Mouse (Mus musculus): Measurements from ENCODE around the gene Trpc1.

Gene Trpc1

GRCm38 (mm10) chr9:95696581-95696980 is 53.6 kb downstream of the Trpc1 start:
- DNase-seq (ENCODE audit: low spot score in 2 of 2), result no peak

GRCm38 (mm10) chr9:95695023-95695422 is 55.2 kb downstream of the Trpc1 start:
- no peak for DNase-seq (ENCODE audit: low spot score in 2 of 2)

DNA sequence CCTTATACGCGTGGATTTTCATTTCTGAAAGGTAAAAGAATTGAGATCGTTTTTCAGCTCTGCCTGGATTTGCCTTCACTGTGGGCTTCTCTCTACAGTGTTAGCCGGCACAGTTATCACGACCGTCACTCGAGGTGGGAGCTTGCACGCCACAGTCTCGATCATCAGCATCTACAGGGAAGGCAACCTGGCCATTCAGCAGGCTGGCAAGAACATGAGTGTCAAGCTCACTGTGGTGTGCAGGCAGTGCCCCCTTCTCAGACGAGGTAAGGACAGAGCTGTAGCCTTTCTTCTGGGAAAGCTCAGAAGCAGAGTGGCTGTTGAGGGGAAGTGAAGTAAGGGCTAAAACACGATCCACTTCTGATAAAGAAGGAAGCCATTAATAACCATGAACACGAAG is 55.6 kb downstream of the Trpc1 start:
- no peak for DNase-seq (ENCODE audit: low spot score in 2 of 2)

- no peak for DNase-seq (ENCODE audit: low spot score in 2 of 2)
Measured at GRCm38 (mm10) chr9:95693528-95694100, 56.6 kb downstream of the Trpc1 start.

- DNase-seq (ENCODE audit: low spot score in 2 of 2), result no peak
Measured at GRCm38 (mm10) chr9:95692823-95693222, 57.4 kb downstream of the Trpc1 start.

DNA sequence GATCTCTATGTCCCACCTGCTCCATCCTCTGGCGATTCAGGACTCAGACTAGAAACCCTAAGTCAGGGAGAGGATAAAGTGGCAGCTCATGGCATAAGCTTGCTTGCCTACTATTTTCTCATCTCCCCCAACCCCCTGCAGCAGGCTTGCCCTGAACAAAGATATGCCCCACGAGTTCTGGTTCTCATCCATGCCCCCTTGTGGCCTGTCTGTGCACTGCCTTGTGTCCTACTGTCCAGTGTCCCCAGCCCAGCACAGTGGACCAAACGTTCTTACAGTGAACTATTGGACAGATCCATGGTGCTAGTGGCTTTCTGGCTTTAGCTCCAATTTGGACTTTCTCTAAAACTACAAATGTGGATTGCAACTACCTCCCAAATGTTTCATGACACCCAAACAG is 62.1 kb downstream of the Trpc1 start:
- DNase-seq (ENCODE audit: low spot score in 2 of 2), result no peak

GRCm38 (mm10) chr9:95685660-95686440 is 64.3 kb downstream of the Trpc1 start:
- no peak for DNase-seq (ENCODE audit: low spot score in 2 of 2)

- DNase-seq (ENCODE audit: low spot score in 2 of 2), result no peak
Measured at GRCm38 (mm10) chr9:95680691-95681090, 69.5 kb downstream of the Trpc1 start.

GRCm38 (mm10) chr9:95679966-95680365 is 70.2 kb downstream of the Trpc1 start:
- no peak for DNase-seq (ENCODE audit: low spot score in 2 of 2)

GRCm38 (mm10) chr9:95676021-95676420 is 74.2 kb downstream of the Trpc1 start:
- DNase-seq (ENCODE audit: low spot score in 2 of 2), result no peak

- DNase-seq (ENCODE audit: low spot score in 2 of 2), result peak; percentile 62
Measured at GRCm38 (mm10) chr9:95675064-95675699, 75.0 kb downstream of the Trpc1 start.

DNA sequence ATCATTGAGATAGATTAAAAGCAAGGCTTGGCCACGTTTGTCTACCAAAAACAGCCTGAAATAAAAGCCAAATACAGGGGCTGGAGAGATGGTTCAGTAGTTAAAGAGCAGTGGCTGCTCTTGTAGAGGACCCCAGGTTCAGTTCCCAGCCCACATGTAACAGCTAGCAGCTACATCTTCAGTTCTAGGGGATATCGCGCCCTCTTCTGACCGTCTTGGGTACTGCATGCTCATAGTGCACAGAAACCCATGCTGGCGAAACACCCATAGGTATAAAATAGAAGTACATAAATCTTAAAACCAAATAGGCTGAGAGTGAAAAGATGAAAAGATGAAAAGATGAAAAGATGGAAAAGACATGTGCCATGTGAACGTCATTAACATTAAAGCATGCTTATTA is 77.4 kb downstream of the Trpc1 start:
- no peak for DNase-seq (ENCODE audit: low spot score in 2 of 2)

GRCm38 (mm10) chr9:95672331-95672730 is 77.8 kb downstream of the Trpc1 start:
- no peak for DNase-seq (ENCODE audit: low spot score in 2 of 2)

DNA sequence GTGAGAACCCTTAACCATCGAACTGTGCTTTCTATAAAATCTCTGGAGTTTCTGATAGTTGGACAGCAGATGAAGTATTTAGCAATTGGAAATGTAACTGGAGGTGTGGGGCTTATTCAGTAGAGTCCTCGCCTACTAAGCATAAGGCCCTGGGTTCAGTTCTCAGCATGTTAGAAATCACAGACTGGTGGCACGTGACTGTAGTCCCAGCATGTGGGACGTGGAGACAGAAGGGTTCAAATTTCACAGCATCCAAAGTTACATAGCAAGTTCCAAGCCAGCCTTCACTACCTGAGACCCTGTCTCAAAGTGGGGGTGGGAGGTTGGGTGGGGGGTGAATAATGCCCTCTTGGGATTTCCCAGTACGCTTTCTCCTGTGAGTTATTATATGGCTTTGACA is 81.9 kb downstream of the Trpc1 start:
- DNase-seq (ENCODE audit: low spot score in 2 of 2), result no peak

GRCm38 (mm10) chr9:95667836-95668235 is 82.3 kb downstream of the Trpc1 start:
- peak; percentile 81 to 82 for DNase-seq (ENCODE audit: low spot score in 2 of 2)

DNA sequence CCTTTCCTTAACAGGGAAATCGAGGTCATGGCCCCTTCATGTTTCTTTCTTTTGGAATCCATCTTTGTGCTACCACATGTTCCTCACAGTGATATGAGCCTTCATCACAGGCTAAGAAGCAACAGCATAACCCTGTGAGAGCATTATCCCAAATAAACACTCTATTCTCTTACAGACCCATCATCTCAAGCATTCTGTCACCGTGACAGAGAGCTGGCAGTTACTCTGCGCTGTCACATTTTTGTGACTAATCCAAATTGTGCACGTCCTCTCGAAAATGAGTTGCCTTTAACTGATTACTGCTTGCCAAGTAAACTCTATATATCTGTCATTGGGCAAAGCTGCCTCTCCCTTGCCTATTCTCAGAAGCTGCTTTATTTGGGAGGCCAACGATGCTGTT is 84.3 kb downstream of the Trpc1 start:
- DNase-seq (ENCODE audit: low spot score in 2 of 2), result no peak

- peak; percentile 57 to 59 for DNase-seq (ENCODE audit: low spot score in 2 of 2)
Measured at GRCm38 (mm10) chr9:95664290-95664989, 85.7 kb downstream of the Trpc1 start.

GRCm38 (mm10) chr9:95657941-95658340 is 92.2 kb downstream of the Trpc1 start:
- no peak for DNase-seq (ENCODE audit: low spot score in 2 of 2)

Measured in right cerebral cortex, postnatal 10 days (tissue).